Mouse (Mus musculus) kidney, embryonic 15.5 days (tissue): Measurements from ENCODE around the gene Narfl. TPM values are rescaled to one million over a fixed set of nuclear protein-coding genes. Genes with fewer than 3 reads are reported as not detected.

Source experiments
- ATAC-seq: fragments of 200-750 bp; cut with Nextera tagmentation; replicated peaks from 2 replicates; pipeline ENCODE4 v1.8.0; 2017; ENCODE audit warnings: moderate TSS enrichment; ENCODE audit not compliant: low FRiP score
- H3K27ac ChIP-seq: fragments of 300-500 bp; sonication (generic); 2 replicates; pipeline ENCODE4 v1.5.1; 2015; ENCODE audit warnings: mild to moderate bottlenecking, inconsistent platforms
- H3K27me3 ChIP-seq: fragments of 300-500 bp; sonication (generic); 2 replicates; pipeline ENCODE4 v1.6.1; 2015; ENCODE audit warnings: inconsistent platforms
- H3K36me3 ChIP-seq: fragments of 300-500 bp; sonication (generic); 2 replicates; pipeline ENCODE4 v1.6.1; 2015; ENCODE audit warnings: inconsistent platforms
- H3K4me1 ChIP-seq: fragments of 300-500 bp; sonication (generic); 2 replicates; pipeline ENCODE4 v1.6.1; 2015; ENCODE audit warnings: inconsistent platforms
- H3K4me2 ChIP-seq: fragments of 300-500 bp; sonication (generic); 2 replicates; pipeline ENCODE4 v1.6.1; 2015; ENCODE audit warnings: moderate library complexity, mild to moderate bottlenecking, inconsistent platforms
- H3K4me3 ChIP-seq: fragments of 300-500 bp; sonication (generic); replicated peaks from 2 replicates; pipeline ENCODE4 v1.5.1; 2015; ENCODE audit warnings: mild to moderate bottlenecking, inconsistent platforms
- H3K9ac ChIP-seq: fragments of 300-500 bp; sonication (generic); 2 replicates; pipeline ENCODE4 v1.6.1; 2015; ENCODE audit warnings: mild to moderate bottlenecking, inconsistent platforms
- H3K9me3 ChIP-seq: fragments of 300-500 bp; sonication (generic); replicated peaks from 2 replicates; pipeline ENCODE4 v1.6.1; 2016; ENCODE audit warnings: inconsistent platforms
- WGBS: fragments of 180-500 bp; shearing (Covaris S2); methylation state at CpG from one replicate; pipeline ENCODE4 v1.1.7; 2015; ENCODE audit warnings: mixed read lengths; 5-methylcytosine and 5-hydroxymethylcytosine counted together
- polyA plus RNA-seq: library from polyadenylated mRNA; unstranded; fragments of >200 nt; fragmentation: Nextera tagmentation; extraction: Ambion mirVana; gene quantifications from 2 replicates; pipeline ENCODE4 v1.2.1, GENCODE M21; 2015

Gene Narfl
- polyA plus RNA-seq, 1 experiment from 2014 or later = 30.6 TPM

GRCm38 (mm10) chr17:25748238-25748637 is 25.3 kb upstream of the Narfl start:
- no peaks in the 10 kb centered on the region for H3K27me3 ChIP-seq
- ATAC-seq = no peak
- H3K27ac ChIP-seq = no peak overlapping the region
- no peaks in the 10 kb centered on the region for H3K36me3 ChIP-seq
- H3K4me1 ChIP-seq = peaks cover 7% of the 10 kb centered on the region
- H3K9ac ChIP-seq = no peak overlapping the region
- no peak overlapping the region for H3K4me2 ChIP-seq
- WGBS = 85% methylated on average over 4 of the region's 4 CpGs
- no peak overlapping the region for H3K4me3 ChIP-seq
- H3K9me3 ChIP-seq = no peaks in the 10 kb centered on the region

- no peak for ATAC-seq
Observed at GRCm38 (mm10) chr17:25749314-25749713, 24.3 kb upstream of the Narfl start.

GRCm38 (mm10) chr17:25751446-25751845 is 22.1 kb upstream of the Narfl start:
- ATAC-seq = no peak
- H3K4me2 ChIP-seq = no peak overlapping the region

More at GRCm38 (mm10) chr17:25749314-25749713, 24.3 kb upstream of the Narfl start:
- Histone ChIP-seq H3K4me1 (peaks cover 7% of the 10 kb centered on the region), H3K27ac (no peak overlapping the region), H3K27me3 (no peaks in the 10 kb centered on the region), H3K9me3 (no peaks in the 10 kb centered on the region), H3K36me3 (no peaks in the 10 kb centered on the region), H3K4me3 (no peak overlapping the region), H3K9ac (no peak overlapping the region), H3K4me2 (no peak overlapping the region)
- WGBS = 83% methylated on average over 6 of the region's 6 CpGs

GRCm38 (mm10) chr17:25754241-25754640 is 19.3 kb upstream of the Narfl start, which contains the start of gene Msln:
TSS of gene Msln (minus strand) at chr17:25754378.
- no peak within 1 kb of the TSS for H3K4me2 ChIP-seq
- no peak within 1 kb of the TSS for H3K9ac ChIP-seq
- WGBS = 85% methylated on average over 9 of the region's 9 CpGs
- H3K9me3 ChIP-seq = no peaks in the 10 kb centered on the region
- peaks cover 25% of the 10 kb centered on the region for H3K4me1 ChIP-seq
- H3K36me3 ChIP-seq = no peaks in the 10 kb centered on the region
- no peaks in the 10 kb centered on the region for H3K27me3 ChIP-seq
- no peak within 1 kb of the TSS for H3K4me3 ChIP-seq
- ATAC-seq = no peak; the same call in 1 of the 2 replicates
- no peak within 1 kb of the TSS for H3K27ac ChIP-seq

More at GRCm38 (mm10) chr17:25751446-25751845, 22.1 kb upstream of the Narfl start:
- H3K36me3 ChIP-seq = no peaks in the 10 kb centered on the region
- no peak overlapping the region for H3K9ac ChIP-seq
- H3K9me3 ChIP-seq = no peaks in the 10 kb centered on the region
- no peak overlapping the region for H3K4me3 ChIP-seq
- H3K27me3 ChIP-seq = no peaks in the 10 kb centered on the region
- H3K27ac ChIP-seq = no peak overlapping the region
- H3K4me1 ChIP-seq = peaks cover 20% of the 10 kb centered on the region
- WGBS = 26% methylated on average over 5 of the region's 5 CpGs

GRCm38 (mm10) chr17:25755086-25755485 is 18.5 kb upstream of the Narfl start:
- Histone ChIP-seq H3K36me3 (no peaks in the 10 kb centered on the region), H3K27ac (no peak overlapping the region), H3K9ac (no peak overlapping the region), H3K4me2 (no peak overlapping the region), H3K4me3 (no peak overlapping the region), H3K4me1 (peaks cover 25% of the 10 kb centered on the region), H3K27me3 (no peaks in the 10 kb centered on the region), H3K9me3 (no peaks in the 10 kb centered on the region)
- no peak for ATAC-seq
- 89% methylated on average over 4 of the region's 4 CpGs for WGBS

- ATAC-seq = 0 out of 2 replicates have a peak, but pooled peaks have one; percentile 49
- 22% methylated on average over 4 of the region's 4 CpGs for WGBS
- no peaks in the 10 kb centered on the region for H3K36me3 ChIP-seq
- H3K4me2 ChIP-seq = no peak overlapping the region
- H3K9ac ChIP-seq = no peak overlapping the region
- H3K27me3 ChIP-seq = no peaks in the 10 kb centered on the region
- no peak overlapping the region for H3K27ac ChIP-seq
- H3K4me3 ChIP-seq = no peak overlapping the region
- H3K4me1 ChIP-seq = peaks cover 25% of the 10 kb centered on the region
- H3K9me3 ChIP-seq = no peaks in the 10 kb centered on the region
Observed at GRCm38 (mm10) chr17:25755627-25756377, 17.8 kb upstream of the Narfl start.

- WGBS = 74% methylated on average over 9 of the region's 9 CpGs
- no peaks in the 10 kb centered on the region for H3K9me3 ChIP-seq
- H3K27me3 ChIP-seq = no peaks in the 10 kb centered on the region
- no peak overlapping the region for H3K4me3 ChIP-seq
- no peak overlapping the region for H3K9ac ChIP-seq
- H3K4me2 ChIP-seq = no peak overlapping the region
- H3K27ac ChIP-seq = no peak overlapping the region
- ATAC-seq = 0 out of 2 replicates have a peak, but pooled peaks have one; percentile 10
- H3K36me3 ChIP-seq = no peaks in the 10 kb centered on the region
- peaks cover 20% of the 10 kb centered on the region for H3K4me1 ChIP-seq
Observed at GRCm38 (mm10) chr17:25756378-25757242, 17.0 kb upstream of the Narfl start.

GRCm38 (mm10) chr17:25757691-25758090 is 15.9 kb upstream of the Narfl start:
- Histone ChIP-seq H3K36me3 (no peaks in the 10 kb centered on the region), H3K4me1 (peaks cover 18% of the 10 kb centered on the region; the same call in 1 of the 2 replicates), H3K4me2 (no peak overlapping the region), H3K27me3 (no peaks in the 10 kb centered on the region), H3K9ac (no peak overlapping the region), H3K4me3 (no peak overlapping the region), H3K27ac (no peak overlapping the region), H3K9me3 (no peaks in the 10 kb centered on the region)
- ATAC-seq = no peak
- WGBS = 49% methylated on average over 3 of the region's 3 CpGs

- peaks cover 17% of the 10 kb centered on the region; the same call in 1 of the 2 replicates for H3K4me1 ChIP-seq
- H3K4me3 ChIP-seq = no peak overlapping the region
- no peaks in the 10 kb centered on the region for H3K9me3 ChIP-seq
- no peaks in the 10 kb centered on the region for H3K27me3 ChIP-seq
- 76% methylated on average over 8 of the region's 8 CpGs for WGBS
- no peaks in the 10 kb centered on the region for H3K36me3 ChIP-seq
- H3K4me2 ChIP-seq = no peak overlapping the region
- H3K9ac ChIP-seq = no peak overlapping the region
- no peak for ATAC-seq
- H3K27ac ChIP-seq = no peak overlapping the region
Observed at GRCm38 (mm10) chr17:25760148-25760547, 13.4 kb upstream of the Narfl start.

GRCm38 (mm10) chr17:25761561-25761970 is 12.0 kb upstream of the Narfl start:
- H3K9ac ChIP-seq = no peak overlapping the region
- no peak for ATAC-seq
- no peaks in the 10 kb centered on the region for H3K9me3 ChIP-seq
- 67% methylated on average over 4 of the region's 4 CpGs for WGBS
- no peak overlapping the region for H3K27ac ChIP-seq
- H3K4me1 ChIP-seq = peaks cover 4% of the 10 kb centered on the region; the same call in 1 of the 2 replicates
- no peak overlapping the region for H3K4me2 ChIP-seq
- H3K36me3 ChIP-seq = no peaks in the 10 kb centered on the region
- no peak overlapping the region for H3K4me3 ChIP-seq
- peaks cover 5% of the 10 kb centered on the region; the same call in 1 of the 2 replicates for H3K27me3 ChIP-seq

GRCm38 (mm10) chr17:25762591-25762990 is 11.0 kb upstream of the Narfl start:
- ATAC-seq = no peak

GRCm38 (mm10) chr17:25765886-25766285 is 7.7 kb upstream of the Narfl start:
- no peaks in the 10 kb centered on the region for H3K36me3 ChIP-seq
- no peak overlapping the region for H3K27ac ChIP-seq
- H3K4me1 ChIP-seq = no peaks in the 10 kb centered on the region
- WGBS = 55% methylated on average over 5 of the region's 5 CpGs
- H3K4me3 ChIP-seq = no peak overlapping the region
- peaks cover 11% of the 10 kb centered on the region; the same call in 1 of the 2 replicates for H3K27me3 ChIP-seq
- no peak overlapping the region for H3K4me2 ChIP-seq
- H3K9ac ChIP-seq = no peak overlapping the region
- H3K9me3 ChIP-seq = no peaks in the 10 kb centered on the region
- no peak for ATAC-seq

More at GRCm38 (mm10) chr17:25762591-25762990, 11.0 kb upstream of the Narfl start:
- H3K27me3 ChIP-seq = peaks cover 7% of the 10 kb centered on the region; the same call in 1 of the 2 replicates
- H3K4me2 ChIP-seq = no peak overlapping the region
- H3K9ac ChIP-seq = no peak overlapping the region
- no peak overlapping the region for H3K4me3 ChIP-seq
- no peaks in the 10 kb centered on the region for H3K36me3 ChIP-seq
- H3K4me1 ChIP-seq = no peaks in the 10 kb centered on the region
- no peak overlapping the region for H3K27ac ChIP-seq
- H3K9me3 ChIP-seq = no peaks in the 10 kb centered on the region
- WGBS = 33% methylated on average over 3 of the region's 3 CpGs
